Mouse (Mus musculus): ENCODE measurements around the gene Spint2.

Spint2 gene

DNA sequence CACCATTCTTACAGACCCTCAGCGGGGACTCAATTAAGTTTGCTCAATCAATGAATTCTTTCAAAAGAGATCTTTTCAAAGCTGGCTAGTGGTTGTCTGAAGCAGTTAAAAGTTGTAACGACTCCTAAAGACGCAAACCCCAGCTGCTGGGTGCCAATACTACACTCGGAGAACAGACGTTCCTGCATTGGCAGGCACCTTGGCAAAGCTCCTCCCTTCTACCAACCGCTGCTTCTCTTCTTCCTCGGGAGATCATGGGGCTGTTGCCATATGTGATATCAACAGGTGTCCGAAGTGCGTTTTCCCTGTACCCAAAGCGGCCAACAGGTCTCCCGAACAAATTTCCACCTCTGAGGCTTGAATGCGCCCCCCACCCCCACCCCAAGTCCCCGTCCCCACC, 911 bp downstream of the Spint2 start:
- no peak for DNase-seq (ENCODE audit: low spot score in 2 of 2)

DNA sequence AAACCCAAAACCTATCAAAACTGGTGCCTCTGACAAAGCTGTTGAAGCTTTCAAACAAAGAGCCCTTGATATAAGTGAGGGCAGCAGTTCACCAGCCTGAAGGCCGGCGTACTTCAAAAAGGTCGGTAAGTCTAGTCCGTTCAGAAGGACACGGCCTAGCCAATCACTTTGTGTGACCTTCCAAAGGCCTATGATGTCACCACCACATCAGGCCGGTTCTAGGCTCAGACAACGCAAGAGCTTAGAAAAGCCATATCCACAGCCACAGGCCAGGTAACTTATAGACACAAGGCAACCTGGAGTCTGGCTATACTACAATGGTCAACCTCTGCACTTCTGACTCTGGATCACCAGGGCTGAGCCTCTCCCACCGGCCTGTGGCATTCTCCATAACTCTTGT, 1.8 kb downstream of the Spint2 start:
- no peak for DNase-seq (ENCODE audit: low spot score in 2 of 2)

DNA sequence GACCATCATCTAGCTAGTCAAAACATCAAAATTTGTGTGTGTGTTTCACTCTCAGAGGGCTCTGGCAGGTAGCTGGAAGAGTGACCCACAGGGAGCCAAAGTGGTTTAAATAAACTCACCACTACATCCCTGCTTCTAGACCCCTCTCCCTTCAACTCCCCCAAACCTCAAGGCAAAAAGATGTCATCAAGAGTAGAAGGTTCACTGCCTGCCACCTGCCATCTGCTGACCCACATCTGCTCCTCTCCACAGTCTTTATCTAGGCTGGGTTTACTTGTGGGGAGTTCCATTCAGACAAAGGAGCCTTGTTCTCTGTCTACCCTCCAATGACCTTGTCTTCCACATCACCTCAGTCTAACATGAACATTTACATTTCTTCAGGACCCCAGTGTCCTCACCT, 2.5 kb downstream of the Spint2 start:
- no peak for DNase-seq (ENCODE audit: low spot score in 2 of 2)

DNA sequence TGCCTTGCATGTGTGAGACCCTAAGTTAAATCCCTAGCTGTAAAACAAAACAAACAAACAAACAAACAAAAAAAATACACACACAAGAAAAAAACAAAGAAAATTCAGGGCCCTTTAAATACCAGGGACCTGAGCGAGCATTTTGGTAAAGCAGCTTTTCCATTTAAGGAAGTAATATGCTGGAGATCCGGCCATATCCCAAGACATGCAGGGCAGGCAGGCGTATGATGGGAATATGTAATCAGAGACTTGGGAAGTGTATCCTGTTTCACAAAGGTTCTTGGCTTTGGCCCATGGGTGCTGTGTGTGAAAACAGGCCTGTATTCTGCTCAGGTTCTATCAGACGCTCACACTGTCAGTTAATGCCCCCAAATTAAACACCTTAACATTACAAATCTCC, 4.2 kb downstream of the Spint2 start:
- no peak for DNase-seq (ENCODE audit: low spot score in 2 of 2)

DNA sequence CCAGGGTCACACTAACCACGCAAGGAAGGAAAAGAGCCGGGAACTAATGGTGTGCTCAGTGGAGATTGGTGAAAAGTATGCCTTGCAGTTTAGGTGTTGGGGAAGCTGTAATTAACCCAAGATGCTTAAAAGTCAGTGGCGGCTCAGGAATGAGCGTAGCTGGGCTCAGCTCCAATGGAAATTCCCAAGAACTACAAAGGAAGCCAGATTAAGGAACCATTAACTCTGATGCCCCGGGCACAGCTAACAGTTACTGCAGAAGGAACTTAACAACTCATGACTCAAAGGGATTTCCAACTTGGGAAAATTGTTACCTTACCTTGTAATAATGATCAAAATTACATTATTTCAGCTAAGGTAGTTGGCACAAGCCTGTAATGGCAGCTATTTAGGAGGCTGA, 5.0 kb downstream of the Spint2 start:
- DNase-seq (ENCODE audit: low spot score in 2 of 2): no peak

DNA sequence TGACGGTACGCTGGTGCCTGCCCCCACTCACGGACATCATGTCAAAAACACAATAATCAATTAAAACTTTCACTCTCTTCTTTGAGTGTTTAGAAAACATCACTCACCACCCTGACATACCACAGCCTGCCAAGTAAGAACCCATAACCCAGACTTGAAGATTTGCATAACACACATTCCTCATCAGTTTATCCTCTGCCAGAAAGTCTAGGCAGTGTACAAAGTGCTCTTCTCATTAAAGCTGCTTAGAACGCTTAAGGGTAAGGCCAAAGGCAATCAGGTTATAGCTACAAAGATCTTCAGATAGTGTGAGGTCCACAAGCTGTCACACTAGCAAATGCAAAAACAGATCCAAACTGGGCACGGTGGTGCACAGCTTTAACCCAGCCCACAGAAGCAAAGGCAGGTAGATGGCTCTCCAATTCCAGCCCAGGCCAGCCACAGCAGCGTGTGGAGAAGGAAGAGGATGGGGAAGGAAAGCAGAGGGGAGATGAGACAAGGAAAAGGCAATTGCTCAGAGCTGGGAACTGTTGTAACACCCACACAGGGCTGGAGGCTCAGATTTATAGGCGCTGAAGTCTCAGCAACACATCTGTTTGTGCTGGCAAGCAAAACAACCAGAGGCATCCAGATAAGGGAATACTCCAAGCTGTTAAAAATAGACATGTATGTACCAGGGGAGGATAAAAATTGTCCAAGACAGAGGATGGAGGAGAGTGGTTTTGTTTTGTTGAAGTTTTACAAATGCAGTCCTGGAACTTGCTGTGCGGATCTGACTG, 9.8 kb downstream of the Spint2 start:
- DNase-seq (ENCODE audit: low spot score in 2 of 2): no peak

DNA sequence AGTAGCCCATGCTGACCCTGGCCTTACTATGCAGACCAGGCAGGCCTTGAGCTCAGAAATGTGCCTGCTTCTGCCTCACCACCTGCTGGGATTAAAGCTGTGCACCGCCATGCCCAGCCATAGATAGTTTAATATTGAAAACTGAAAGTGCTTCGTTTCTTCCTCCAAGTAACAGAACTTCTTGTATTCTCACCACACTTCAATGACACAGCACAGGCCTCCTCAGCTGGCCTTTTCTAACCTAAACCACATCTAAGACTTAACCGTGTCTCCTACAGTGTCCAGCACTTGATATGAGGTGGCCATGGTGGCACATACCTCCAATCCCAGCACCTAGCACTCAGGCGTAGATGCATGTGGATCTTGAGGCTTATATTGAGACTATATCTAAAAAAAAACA, 11.3 kb downstream of the Spint2 start:
- DNase-seq (ENCODE audit: low spot score in 2 of 2): no peak

DNA sequence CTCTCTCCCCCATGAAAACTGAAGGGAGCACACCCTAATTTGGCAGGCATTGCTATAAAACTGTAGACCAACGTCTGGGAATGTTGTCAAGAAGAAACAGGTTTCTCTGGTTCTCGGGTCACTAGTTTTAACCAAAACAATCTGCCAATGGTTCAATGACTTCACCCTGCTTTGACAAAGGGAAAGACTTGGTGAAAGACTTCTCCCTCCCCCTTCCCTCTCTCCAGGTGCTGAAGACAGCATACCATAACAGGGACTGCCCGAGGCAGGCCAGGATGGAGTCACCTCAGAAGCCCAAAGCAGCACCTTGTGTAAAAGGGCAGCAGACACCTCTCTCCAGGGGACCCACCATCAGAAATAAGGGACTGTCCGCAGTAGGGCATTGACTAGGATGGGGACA, 14.8 kb downstream of the Spint2 start:
- DNase-seq (ENCODE audit: low spot score in 2 of 2): no peak

DNA sequence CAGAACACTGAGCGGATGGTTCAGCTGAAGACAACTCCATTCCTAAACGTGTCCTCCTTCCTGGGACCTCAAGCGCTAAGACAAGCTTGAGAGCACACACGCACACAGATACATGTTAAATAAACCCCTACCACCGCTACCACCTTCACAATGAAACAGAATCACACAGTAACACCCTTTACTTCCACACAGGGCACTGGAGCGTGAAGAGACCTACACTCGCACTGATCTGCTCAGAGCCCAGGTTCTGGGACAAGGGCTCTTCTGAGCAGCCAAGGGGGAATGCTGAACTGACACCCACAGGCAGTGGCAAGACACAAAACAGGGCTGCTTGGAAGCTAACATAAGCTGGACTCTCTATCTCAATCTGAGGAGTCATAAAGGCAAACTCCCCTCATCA, 16.1 kb downstream of the Spint2 start:
- no peak for DNase-seq (ENCODE audit: low spot score in 2 of 2)

DNA sequence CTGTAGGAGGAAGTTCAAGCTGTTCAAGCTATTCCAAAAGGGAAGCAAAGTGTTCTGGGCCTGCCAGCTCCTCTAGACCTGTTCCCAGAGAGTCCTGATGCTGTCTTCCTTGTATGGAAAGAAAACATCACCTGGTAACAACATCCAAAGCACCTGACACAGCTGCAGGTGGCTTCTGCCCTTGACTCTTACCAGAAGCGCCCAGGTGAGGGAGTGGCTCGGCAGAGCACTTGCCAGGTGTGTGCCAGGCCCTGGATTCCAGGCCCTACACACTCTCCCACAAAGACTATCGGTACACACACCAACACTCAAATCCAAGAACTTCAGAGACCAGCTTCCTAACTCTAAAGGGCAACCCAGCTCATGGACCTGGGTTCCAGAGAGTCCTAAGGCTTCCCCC, 17.9 kb downstream of the Spint2 start:
- DNase-seq (ENCODE audit: low spot score in 2 of 2): no peak

DNA sequence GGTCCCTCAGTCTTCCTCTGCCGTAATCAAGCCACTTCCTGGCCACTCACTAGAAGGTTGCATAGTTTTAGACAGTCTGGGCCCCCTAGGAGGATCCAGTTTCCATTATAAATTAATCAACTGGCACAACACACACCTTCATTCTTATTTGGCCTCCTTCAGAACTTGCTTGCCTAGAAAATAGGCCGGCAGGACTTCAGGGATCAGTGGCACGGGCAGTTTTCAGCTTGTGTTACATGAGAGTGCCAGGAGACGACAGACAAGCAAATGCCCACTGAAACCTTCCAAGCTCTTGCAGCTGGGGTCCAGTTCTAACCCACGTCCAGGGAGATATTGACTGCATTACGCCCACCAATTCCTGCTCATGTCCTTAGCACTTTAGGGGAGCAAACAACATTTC, 19.6 kb downstream of the Spint2 start:
- no peak for DNase-seq (ENCODE audit: low spot score in 2 of 2)

DNA sequence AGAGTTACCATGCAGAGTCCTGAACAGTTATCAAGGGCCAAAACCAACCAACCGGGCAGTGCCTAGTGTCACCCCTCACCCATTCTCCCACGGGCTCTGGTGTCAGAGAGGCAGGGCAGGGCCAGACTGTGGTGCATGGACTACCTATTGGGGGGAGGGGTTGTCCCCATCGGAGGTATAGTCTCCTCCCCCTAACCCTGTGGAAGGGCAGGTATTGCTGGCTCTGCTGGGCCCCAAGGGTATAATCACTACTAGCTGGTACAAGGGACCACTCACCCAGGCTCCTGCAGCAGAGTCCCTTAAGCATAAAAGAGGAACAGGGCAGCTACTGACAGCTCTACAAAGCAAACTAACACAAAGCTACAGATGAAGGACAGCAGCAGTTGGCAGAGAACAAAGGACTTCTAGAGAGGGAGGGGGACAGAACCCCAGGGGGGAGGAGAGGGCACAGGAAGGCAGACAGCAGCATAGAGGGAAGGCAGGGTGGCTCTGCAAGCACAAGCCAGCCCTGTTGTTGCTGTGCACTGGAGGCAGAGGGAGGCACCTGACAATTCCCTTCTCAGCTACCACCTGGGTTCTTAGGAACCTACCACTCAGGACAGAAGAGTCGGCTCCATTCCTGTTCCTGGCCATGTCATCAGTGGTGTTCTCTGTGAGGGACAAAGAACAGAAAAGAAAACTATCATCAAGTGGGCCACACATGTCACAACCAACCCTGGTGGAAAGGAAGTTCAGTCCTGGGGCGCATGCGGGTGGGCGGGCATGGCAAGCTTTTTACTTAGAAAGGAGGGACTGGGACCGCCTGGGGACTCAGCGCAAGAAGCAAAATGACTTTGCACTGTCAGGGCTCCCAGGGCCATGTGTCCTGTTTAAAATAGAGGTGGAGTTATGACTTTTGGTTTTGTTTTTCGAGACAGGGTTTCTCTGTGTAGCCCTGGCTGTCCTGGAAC, 21.7 kb downstream of the Spint2 start:
- no peak for DNase-seq (ENCODE audit: low spot score in 2 of 2)

DNA sequence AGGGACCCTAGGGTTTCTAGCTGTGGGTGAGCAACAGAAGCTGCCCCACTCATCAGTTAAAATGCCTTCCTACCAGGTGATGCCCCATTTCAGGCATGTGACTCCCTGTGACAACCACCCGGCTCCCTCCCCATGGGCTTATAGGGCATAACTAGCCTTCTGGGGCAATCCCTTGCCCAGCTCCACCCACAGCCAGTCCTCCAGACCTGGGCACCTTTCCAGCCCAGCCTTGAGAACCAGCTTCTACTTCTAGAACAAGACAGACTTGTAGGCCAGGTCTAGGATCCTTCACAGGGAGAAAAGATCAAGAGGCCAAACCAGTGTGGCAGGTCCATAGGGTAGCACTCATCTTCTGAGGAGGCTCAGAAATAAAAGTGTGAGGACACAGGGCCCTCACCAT, 24.3 kb downstream of the Spint2 start:
- no peak for DNase-seq (ENCODE audit: low spot score in 2 of 2)

DNA sequence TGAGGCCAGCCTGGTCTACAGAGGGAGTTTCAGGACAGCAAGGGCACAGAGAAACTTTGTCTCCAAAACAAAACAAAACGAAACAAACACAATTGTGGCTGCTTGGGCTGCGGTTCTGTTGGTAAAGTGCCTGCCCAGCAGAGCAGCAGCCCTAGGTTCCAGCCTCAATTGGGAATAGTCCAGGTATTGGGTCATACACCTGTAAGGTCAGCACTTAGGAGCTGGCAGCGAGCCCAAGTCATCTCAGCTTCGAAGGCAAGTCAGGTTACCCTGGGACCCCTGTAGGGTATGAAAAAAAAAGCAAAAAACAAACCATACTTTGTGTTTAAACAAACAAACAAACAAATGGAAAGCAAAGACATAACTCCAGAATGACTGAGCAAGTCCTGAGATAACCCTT, 25.8 kb downstream of the Spint2 start:
- DNase-seq (ENCODE audit: low spot score in 2 of 2): no peak

DNA sequence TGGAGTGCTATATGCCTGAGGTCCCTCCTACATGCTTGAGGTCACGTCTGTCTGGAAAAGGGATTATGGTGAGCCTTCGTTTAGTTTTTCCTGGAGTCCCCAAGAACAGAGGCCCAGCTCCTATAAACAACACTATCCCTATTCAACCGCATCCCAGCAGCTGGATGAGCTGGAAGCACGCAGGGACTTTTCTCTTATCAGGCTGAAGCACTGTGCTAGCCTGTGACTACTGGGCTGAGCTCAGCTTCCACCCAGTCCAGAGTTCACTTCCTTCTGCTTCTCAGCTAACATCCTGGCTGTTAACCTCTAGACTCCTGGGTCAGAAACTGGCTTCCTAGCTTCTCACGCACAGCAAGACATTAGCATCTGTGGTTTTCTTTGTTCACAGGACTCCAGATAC, 27.9 kb downstream of the Spint2 start:
- DNase-seq (ENCODE audit: low spot score in 2 of 2): no peak

DNA sequence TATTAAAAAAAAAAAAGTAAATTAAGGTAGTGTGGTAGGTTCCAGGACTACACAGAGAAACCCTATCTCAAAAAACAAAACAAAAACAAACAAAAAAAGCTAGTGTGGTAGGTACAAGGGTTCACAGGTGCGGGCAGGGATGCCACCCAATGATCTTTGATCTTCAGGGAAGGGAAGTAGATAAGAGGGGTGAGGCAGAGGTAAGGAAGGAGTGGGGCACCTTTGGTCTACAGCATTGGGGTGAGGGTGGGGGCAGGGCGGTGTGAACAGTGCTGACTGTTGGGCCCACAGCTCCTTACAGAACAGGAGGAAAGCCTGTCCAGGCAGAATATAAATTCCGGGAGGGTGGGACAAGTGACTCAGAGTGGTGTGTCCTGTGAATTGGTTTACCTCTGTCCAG, 30.5 kb downstream of the Spint2 start:
- no peak for DNase-seq (ENCODE audit: low spot score in 2 of 2)

DNA sequence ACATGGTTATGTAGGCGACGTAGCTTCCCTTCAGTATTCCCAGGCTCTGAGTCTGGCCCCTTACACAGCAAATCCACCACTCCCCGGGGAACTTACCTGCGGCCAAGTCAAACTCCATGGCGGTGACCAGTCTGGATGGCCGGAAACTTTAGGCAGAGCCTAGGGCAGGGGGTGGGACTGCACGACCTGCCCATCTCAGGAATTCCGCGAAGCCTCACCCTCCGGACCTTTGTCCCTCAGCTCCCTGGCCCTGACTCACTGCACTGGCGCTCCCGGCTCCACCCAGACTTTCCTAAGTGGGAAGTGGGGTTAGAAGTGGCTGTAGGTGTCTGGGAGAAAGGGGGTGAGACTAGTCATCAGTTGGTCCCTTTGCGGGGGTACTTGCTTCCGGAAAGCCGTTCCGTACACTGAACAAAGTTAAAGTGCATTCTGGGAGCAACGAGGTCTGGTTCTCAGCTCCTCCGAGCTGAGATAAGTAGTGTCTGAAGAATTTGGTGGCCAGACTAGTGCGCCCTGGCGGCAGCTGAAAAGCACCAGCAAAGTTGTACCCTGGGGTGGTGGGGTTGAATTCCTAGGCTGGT, 33.4 kb downstream of the Spint2 start, which contains the start of gene 2200002D01Rik:
TSS of gene 2200002D01Rik (minus strand) at position 206 of the 581 bp plus-strand sequence.
- DNase-seq (ENCODE audit: low spot score in 2 of 2): peak; percentile 18 to 33

DNA sequence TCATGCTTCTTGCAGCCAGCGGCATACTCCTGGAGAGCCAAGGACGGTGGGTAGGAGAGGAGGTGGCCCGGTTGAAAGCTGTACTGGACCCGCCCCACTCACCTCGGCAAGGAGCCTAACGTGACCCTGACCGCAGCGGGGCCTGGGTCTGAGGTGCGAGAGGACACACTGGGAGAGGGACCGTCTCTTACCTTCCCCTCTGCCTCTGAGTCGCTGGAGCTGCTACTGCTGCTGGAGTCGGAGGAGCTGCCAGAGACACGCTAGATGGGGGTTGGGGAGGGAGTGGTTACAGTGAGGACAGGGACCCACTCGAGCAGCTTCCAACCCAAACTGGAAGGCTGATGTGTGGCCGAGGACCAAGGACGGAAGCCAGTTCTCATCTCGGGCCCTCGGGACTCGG, 34.0 kb downstream of the Spint2 start:
- DNase-seq (ENCODE audit: low spot score in 2 of 2): no peak

DNA sequence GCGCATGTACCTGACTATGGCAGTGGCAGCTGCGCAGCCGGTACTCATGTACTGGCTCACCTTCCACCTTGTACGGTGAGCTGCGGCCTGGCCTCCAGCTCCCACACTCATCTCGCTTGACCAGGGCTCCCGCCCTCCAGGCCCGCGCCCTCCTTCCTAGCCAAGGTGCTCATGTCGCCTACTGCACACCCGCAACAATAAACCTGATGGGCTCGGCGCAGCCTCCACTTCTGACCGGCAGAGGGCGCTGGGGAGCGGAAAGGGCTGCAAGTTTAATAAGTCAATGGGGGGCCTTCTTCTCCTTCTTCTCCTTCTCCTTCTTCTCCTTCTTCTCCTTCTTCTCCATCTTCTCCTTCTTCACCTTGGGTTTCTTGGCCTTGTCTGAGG, 34.4 kb downstream of the Spint2 start:
- DNase-seq (ENCODE audit: low spot score in 2 of 2): peak; percentile 63 to 69

DNA sequence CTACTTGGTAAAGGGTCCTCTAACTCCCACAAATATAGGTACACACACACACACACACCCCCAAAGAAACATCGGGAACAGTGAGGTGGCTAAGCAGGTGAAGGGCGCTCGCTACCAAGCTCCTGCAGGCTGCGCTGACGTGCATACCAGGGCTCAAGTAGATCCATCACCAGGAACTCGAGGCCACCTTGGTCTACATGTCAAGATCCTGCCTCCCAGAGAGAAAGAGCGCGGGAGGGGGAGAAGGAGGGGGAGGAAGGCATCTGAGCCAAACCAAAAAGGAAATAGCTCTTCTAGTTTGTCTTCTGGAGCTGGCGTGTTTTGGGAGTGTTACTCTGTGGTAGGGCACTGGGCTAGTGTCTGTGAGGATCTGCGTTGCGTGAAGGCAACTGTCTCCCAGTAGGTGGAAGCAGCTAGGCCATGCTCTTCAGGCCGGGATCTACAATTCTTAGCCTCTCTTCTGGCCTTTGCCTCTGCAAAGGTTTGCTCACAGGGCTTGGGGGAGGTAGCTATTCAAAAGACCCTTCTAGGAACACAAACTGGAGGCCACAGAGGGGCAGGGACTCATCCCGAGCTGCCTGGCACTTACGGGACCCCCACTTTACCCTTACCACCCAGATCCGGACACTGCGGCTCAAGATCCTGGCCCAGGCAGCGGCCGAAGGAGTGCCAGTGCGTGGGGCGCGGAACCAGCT, 34.9 kb downstream of the Spint2 start:
- DNase-seq (ENCODE audit: low spot score in 2 of 2): no peak

DNA sequence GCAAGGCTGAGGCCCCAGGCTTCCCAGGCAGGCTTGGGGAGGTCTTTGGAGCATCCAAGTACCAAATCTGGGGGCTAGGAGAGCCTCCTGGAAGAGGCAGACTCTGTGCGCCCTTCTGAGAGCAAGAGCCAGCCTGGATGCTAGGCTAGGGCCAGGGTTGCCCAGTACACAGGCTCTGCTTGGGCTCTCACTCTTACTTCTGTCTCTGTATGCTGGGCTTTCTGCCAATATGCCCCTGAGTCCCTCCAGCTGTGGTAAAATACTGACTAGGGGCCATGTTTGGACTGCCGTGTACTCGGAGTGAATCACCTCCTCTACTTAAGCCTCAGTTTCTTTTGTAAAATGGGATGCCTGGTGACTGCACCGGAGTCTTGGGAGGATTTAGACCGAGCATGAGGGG, 35.7 kb downstream of the Spint2 start:
- DNase-seq (ENCODE audit: low spot score in 2 of 2): no peak

All from spleen, postnatal 36 days (tissue).